ENCODE assay signal across 8 mouse cellular contexts in the genomic region with DNA sequence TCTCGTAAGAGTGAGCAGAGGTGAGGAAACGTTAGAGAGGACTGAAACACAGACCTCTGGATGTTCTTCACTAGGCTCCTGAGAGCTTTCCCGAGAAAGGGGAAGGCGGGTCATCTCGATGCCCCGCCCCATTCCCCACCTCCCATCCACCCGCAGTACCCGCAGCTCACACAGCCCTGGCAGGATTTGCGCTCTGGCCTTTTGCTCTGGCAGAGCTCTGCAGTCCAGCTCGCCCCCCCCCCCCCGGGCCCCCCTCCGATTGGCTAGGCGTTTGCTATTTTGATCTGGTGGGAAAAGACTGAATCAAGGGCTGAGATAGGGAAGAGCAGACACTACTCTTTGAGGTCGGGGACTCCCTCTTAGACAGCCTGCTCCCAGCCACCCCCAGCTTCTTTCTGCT.
DNase-seq lines count a peak whose midpoint lies in the region; ATAC-seq lines count a peak whose summit lies in the region.

No protein-coding gene starts in this region.

- no peaks in the 10 kb centered on the region for H3K9me3 ChIP-seq in heart, embryonic 11.5 days (replicated peaks; ENCODE audit: control insufficient read depth, low read length)
- H3K9me3 ChIP-seq in forebrain, embryonic 16.5 days (ENCODE audit: control insufficient read depth, low read length): no peaks in the 10 kb centered on the region
- no peaks in the 10 kb centered on the region for H3K9me3 ChIP-seq in limb, embryonic 15.5 days

- peaks cover 3% of the 10 kb centered on the region; the same call in 1 of the 2 replicates for H3K4me1 ChIP-seq in heart, embryonic 11.5 days (ENCODE audit: control insufficient read depth, insufficient read depth, low read length)
- H3K4me1 ChIP-seq in brown adipose tissue, adult 24 weeks (ENCODE audit: control insufficient read depth, insufficient read depth, insufficient read length, low read length): peaks cover 7% of the 10 kb centered on the region
- peaks cover 23% of the 10 kb centered on the region for H3K4me1 ChIP-seq in forebrain, embryonic 16.5 days (replicated peaks; ENCODE audit: control insufficient read depth, insufficient read depth, low read length)
- peaks cover 13% of the 10 kb centered on the region for H3K4me1 ChIP-seq in limb, embryonic 15.5 days

- no peaks in the 10 kb centered on the region for H3K36me3 ChIP-seq in heart, embryonic 11.5 days (ENCODE audit: control insufficient read depth, insufficient read depth, low read length)
- H3K36me3 ChIP-seq in forebrain, embryonic 16.5 days (ENCODE audit: control insufficient read depth, insufficient read depth): no peaks in the 10 kb centered on the region
- no peaks in the 10 kb centered on the region for H3K36me3 ChIP-seq in limb, embryonic 15.5 days

- peak overlapping the region; percentile 53 for H3K4me3 ChIP-seq in heart, embryonic 11.5 days (ENCODE audit: low read depth, low read length)
- H3K4me3 ChIP-seq in brown adipose tissue, adult 24 weeks (ENCODE audit: insufficient read depth, low read depth, low read length): peak overlapping the region; percentile 54
- peak overlapping the region; percentile 67 for H3K4me3 ChIP-seq in forebrain, embryonic 16.5 days (replicated peaks; ENCODE audit: low read length)
- 0 out of 2 replicates have a peak overlapping the region, but pooled peaks have one; percentile 38 for H3K4me3 ChIP-seq in limb, embryonic 15.5 days

- 4% methylated on average over 14 of the region's 14 CpGs for WGBS in heart, embryonic 11.5 days (ENCODE audit: insufficient replicate concordance)
- WGBS in forebrain, embryonic 16.5 days: 2% methylated on average over 12 of the region's 14 CpGs
- WGBS in limb, embryonic 15.5 days: 3% methylated on average over 13 of the region's 14 CpGs

- peaks cover 39% of the 10 kb centered on the region for H3K27me3 ChIP-seq in heart, embryonic 11.5 days (ENCODE audit: control insufficient read depth, insufficient read depth, low read length)
- 0 out of 2 replicates have a peak, but pooled peaks cover 2% of the 10 kb centered on the region for H3K27me3 ChIP-seq in forebrain, embryonic 16.5 days (replicated peaks; ENCODE audit: control insufficient read depth, insufficient read depth, low read length)
- H3K27me3 ChIP-seq in limb, embryonic 15.5 days: peaks cover 51% of the 10 kb centered on the region

- H3K27ac ChIP-seq in heart, embryonic 11.5 days (ENCODE audit: low read depth, low read length): no peak overlapping the region
- H3K27ac ChIP-seq in brown adipose tissue, adult 24 weeks (replicated peaks; ENCODE audit: low read depth, low read length): no peak overlapping the region
- peak overlapping the region; percentile 83 for H3K27ac ChIP-seq in forebrain, embryonic 16.5 days (ENCODE audit: low read length)
- H3K27ac ChIP-seq in limb, embryonic 15.5 days: no peak overlapping the region

- no peak overlapping the region for H3K9ac ChIP-seq in heart, embryonic 11.5 days (ENCODE audit: low read depth, low read length)
- peak overlapping the region; percentile 82 for H3K9ac ChIP-seq in forebrain, embryonic 16.5 days (replicated peaks; ENCODE audit: low read depth, low read length)
- no peak overlapping the region for H3K9ac ChIP-seq in limb, embryonic 15.5 days

- ATAC-seq in heart, embryonic 11.5 days (replicated peaks; ENCODE audit: insufficient number of reproducible peaks, low FRiP score, low TSS enrichment): no peak
- peak; percentile 26; the same call in 1 of the 2 replicates for ATAC-seq in forebrain, embryonic 16.5 days
- ATAC-seq in limb, embryonic 15.5 days (ENCODE audit: insufficient number of reproducible peaks, low FRiP score, low TSS enrichment, low read depth): no peak

- H3K4me2 ChIP-seq in heart, embryonic 11.5 days: peak overlapping the region; percentile 85
- peak overlapping the region; percentile 83 for H3K4me2 ChIP-seq in forebrain, embryonic 16.5 days (ENCODE audit: low read length)
- peak overlapping the region; percentile 85 for H3K4me2 ChIP-seq in limb, embryonic 15.5 days

- no peak for DNase-seq in heart, postnatal 4 days
- DNase-seq in spleen, postnatal 10 days (ENCODE audit: low spot score in 2 of 2): no peak
- DNase-seq in left cerebral cortex, adult 8-10 months (ENCODE audit: low spot score in 2 of 2): no peak
- DNase-seq in right cerebral cortex, postnatal 25 days: no peak
